Mouse (Mus musculus): Measurements from ENCODE around the gene Arpc3. TPM values are rescaled to one million over a fixed set of nuclear protein-coding genes. Genes with fewer than 3 reads are reported as not detected.

The Arpc3 gene
- 134 and 154 TPM in 2 replicates for polyA plus RNA-seq (2012; rRNA removed)

DNA sequence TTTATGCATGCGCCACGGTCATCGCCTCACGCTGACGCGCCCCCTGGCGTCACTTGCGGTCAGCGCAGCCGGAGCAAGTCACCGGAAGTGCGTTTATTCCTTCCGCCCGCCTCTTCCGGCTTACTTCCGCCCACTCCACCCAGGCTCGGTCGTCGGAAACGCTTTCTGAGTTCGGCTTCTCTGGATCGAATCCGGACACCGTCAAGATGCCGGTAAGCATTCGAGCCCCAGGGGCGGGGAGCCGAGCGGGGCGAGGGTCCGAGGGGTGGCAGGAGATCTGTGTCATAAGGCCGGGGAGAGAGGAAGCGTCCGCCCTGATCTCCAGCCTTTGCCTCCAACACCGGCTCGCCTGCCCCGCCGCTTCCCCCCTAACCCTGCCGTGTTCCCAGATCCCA, at the start of gene Arpc3:
Gene Arpc3, plus strand, starts transcription at position 93 of the 395 bp plus-strand sequence.
- H3K4me1 ChIP-seq (ENCODE audit: control insufficient read depth, insufficient read depth, insufficient read length) = peaks cover 4% of the 10 kb centered on the region

DNA sequence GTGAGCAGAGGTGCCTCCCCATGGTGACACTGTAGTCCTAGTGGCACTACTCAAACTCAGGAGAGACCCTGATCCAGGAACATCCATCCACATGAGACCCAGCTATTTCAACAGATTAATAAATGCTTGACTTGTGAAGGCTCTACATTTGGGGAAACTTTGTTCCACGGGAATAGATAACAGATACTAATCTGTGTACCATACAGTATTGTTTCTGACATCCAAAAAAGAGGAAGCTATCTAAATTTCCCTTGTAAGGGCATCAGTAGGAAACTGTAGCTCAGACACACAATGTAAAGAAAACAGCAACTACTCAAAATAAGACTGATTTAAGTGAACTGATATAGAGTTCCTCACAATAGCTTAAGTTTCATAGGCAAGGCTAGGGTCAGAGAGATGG, 48.8 kb upstream of the Arpc3 start:
- no peak for TF ChIP-seq CTCF (IDR thresholded peaks at IDR 0.05; ENCODE audit: extremely low read depth, insufficient read depth, insufficient read length, insufficient replicate concordance)
- TF ChIP-seq POLR2A (IDR thresholded peaks at IDR 0.05; ENCODE audit: low read depth, low read length) = no peak
- no peak for DNase-seq (ENCODE audit: low read depth in 1 of 2, low spot score in 2 of 2)
- Histone ChIP-seq H3K36me3 (ENCODE audit: control insufficient read depth, insufficient read depth, low read length) (no peaks in the 10 kb centered on the region), H3K27me3 (ENCODE audit: control insufficient read depth, insufficient read depth, low read length) (no peaks in the 10 kb centered on the region), H3K4me1 (ENCODE audit: control insufficient read depth, insufficient read depth, insufficient read length) (peaks cover 8% of the 10 kb centered on the region; the same call in 1 of the 2 replicates), H3K4me3 (ENCODE audit: extremely low read depth, insufficient read depth, insufficient read length) (no peak overlapping the region), H3K27ac (ENCODE audit: insufficient read depth, low read length) (peak overlapping the region; percentile 40)
- WGBS = 20% methylated on average over 1 of the region's 1 CpGs

More for the DNA sequence above, at the start of gene Arpc3:
- TF ChIP-seq CTCF (IDR thresholded peaks at IDR 0.05; ENCODE audit: extremely low read depth, insufficient read depth, insufficient read length, insufficient replicate concordance) = peak; percentile 94
- peak; percentile 64 for TF ChIP-seq POLR2A (IDR thresholded peaks at IDR 0.05; ENCODE audit: low read depth, low read length)
- Histone ChIP-seq H3K27me3 (ENCODE audit: control insufficient read depth, insufficient read depth, low read length) (no peaks in the 10 kb centered on the region), H3K4me3 (ENCODE audit: extremely low read depth, insufficient read depth, insufficient read length) (peak within 1 kb of the TSS; percentile 81), H3K27ac (ENCODE audit: insufficient read depth, low read length) (peak within 1 kb of the TSS; percentile 92), H3K36me3 (ENCODE audit: control insufficient read depth, insufficient read depth, low read length) (peaks cover 2% of the 10 kb centered on the region; the same call in 1 of the 2 replicates)
- under 1% methylated on average over 39 of the region's 39 CpGs for WGBS
- peak; percentile 86 to 88 for DNase-seq (ENCODE audit: low read depth in 1 of 2, low spot score in 2 of 2)

DNA sequence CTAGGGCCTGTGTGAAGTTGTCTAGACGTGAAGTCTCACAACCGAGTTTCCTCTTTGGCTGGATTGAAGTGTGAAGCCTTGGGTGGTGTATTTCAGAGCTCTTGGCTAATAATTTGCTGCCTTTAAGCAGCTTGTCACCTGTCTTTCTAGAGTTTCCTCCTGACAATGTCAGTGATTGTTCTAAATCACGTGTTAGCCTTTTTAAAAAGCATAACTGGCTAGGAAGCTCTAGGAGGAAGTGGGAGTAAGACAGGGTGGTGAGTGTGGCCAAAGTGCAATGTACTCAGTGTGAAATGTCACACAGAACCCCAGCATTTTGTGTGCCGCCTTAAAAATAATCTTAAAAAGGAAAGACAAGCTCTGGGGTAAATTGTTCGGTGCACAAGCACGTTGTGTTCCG, 47.9 kb upstream of the Arpc3 start:
- H3K36me3 ChIP-seq (ENCODE audit: control insufficient read depth, insufficient read depth, low read length) = no peaks in the 10 kb centered on the region
- peak overlapping the region; percentile 40 for H3K27ac ChIP-seq (ENCODE audit: insufficient read depth, low read length)
- DNase-seq (ENCODE audit: low read depth in 1 of 2, low spot score in 2 of 2) = peak in 1 of 2 experiments; percentile 28
- no peak overlapping the region for H3K4me3 ChIP-seq (ENCODE audit: extremely low read depth, insufficient read depth, insufficient read length)
- no peaks in the 10 kb centered on the region for H3K27me3 ChIP-seq (ENCODE audit: control insufficient read depth, insufficient read depth, low read length)
- no peak for TF ChIP-seq CTCF (IDR thresholded peaks at IDR 0.05; ENCODE audit: extremely low read depth, insufficient read depth, insufficient read length, insufficient replicate concordance)
- no peak for TF ChIP-seq POLR2A (IDR thresholded peaks at IDR 0.05; ENCODE audit: low read depth, low read length)
- peaks cover 8% of the 10 kb centered on the region; the same call in 1 of the 2 replicates for H3K4me1 ChIP-seq (ENCODE audit: control insufficient read depth, insufficient read depth, insufficient read length)
- WGBS = 14% methylated on average over 7 of the region's 7 CpGs

DNA sequence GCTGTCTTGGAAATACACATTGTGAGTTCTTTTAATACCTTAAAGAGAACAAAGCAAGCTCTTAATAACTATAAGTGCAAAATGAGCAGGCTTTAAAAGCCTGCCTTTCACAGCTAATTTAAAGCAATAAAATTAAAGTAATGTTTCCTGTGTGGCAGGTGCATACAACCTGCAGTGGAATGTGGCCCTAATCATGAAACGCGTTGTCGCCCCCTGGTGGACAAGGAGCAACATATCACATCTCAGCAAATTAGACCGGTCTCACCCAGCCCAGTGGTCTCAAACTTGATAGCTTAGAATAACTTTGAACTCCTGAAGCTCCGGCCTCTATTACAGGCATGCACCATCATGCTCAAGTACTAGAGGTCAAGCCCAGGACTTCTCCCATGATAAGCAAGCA, 47.4 kb upstream of the Arpc3 start:
- peaks cover 8% of the 10 kb centered on the region; the same call in 1 of the 2 replicates for H3K4me1 ChIP-seq (ENCODE audit: control insufficient read depth, insufficient read depth, insufficient read length)
- no peak overlapping the region for H3K4me3 ChIP-seq (ENCODE audit: extremely low read depth, insufficient read depth, insufficient read length)
- TF ChIP-seq POLR2A (IDR thresholded peaks at IDR 0.05; ENCODE audit: low read depth, low read length) = no peak
- TF ChIP-seq CTCF (IDR thresholded peaks at IDR 0.05; ENCODE audit: extremely low read depth, insufficient read depth, insufficient read length, insufficient replicate concordance) = peak; percentile 73; the same call in 1 of the 2 replicates
- H3K36me3 ChIP-seq (ENCODE audit: control insufficient read depth, insufficient read depth, low read length) = no peaks in the 10 kb centered on the region
- H3K27me3 ChIP-seq (ENCODE audit: control insufficient read depth, insufficient read depth, low read length) = no peaks in the 10 kb centered on the region
- peak; percentile 64 to 81 for DNase-seq (ENCODE audit: low read depth in 1 of 2, low spot score in 2 of 2)
- peak overlapping the region; percentile 40 for H3K27ac ChIP-seq (ENCODE audit: insufficient read depth, low read length)
- WGBS = 8% methylated on average over 5 of the region's 5 CpGs

DNA sequence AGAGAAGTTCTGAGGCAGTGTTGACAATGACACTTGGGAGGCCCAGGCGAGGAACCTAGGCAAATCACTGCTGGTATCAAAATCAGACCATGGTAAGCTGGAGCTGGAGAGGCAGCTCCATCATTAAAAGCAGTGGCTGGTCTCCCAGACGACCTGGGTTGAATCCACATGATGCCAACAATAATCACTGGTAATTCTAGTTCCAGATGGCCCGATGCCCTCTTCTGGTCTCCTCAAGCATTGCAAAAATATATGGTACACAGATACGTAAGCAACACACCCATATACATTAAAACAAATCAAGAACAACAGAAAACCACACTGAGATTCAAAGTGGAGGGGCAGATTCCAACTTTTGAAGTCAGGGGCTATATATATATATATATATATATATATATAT, 45.9 kb upstream of the Arpc3 start:
- 94% methylated on average over 4 of the region's 4 CpGs for WGBS
- Histone ChIP-seq H3K4me1 (ENCODE audit: control insufficient read depth, insufficient read depth, insufficient read length) (peaks cover 8% of the 10 kb centered on the region; the same call in 1 of the 2 replicates), H3K27me3 (ENCODE audit: control insufficient read depth, insufficient read depth, low read length) (no peaks in the 10 kb centered on the region), H3K4me3 (ENCODE audit: extremely low read depth, insufficient read depth, insufficient read length) (no peak overlapping the region), H3K27ac (ENCODE audit: insufficient read depth, low read length) (no peak overlapping the region), H3K36me3 (ENCODE audit: control insufficient read depth, insufficient read depth, low read length) (no peaks in the 10 kb centered on the region)
- TF ChIP-seq CTCF (IDR thresholded peaks at IDR 0.05; ENCODE audit: extremely low read depth, insufficient read depth, insufficient read length, insufficient replicate concordance) = no peak
- no peak for TF ChIP-seq POLR2A (IDR thresholded peaks at IDR 0.05; ENCODE audit: low read depth, low read length)
- DNase-seq (ENCODE audit: low read depth in 1 of 2, low spot score in 2 of 2) = no peak

DNA sequence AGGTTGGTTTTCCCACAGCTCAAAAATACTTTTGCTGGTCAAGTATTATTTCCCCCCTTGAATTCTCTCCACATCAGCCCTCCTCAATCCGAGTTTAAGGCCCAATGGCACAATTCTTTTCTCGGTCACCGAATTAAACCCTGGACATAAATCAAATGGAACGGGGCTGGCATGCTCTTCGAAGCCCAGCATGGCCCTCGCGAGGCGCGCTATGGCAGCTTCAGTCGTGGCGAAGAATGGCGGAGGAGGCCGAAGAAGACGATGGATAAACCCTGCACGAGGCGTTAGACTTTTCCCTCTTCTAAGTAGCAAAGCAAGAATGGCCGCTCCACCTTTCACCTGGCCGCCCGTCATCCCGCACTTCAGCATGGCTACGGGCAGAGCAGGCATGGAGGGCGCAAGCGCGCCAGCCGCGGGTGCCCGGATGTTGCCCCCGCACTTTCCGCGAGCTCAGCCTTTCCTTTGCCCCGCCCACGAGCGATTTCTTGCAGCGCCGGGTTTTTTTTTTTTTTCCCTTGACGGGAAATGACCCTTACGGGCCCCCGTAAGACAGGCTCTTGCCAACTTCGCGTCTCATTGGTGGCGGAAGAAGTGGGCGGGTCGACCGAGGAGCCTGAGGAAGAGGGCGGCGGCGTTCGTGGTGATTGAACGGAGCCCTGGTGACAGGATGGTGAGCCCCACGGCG, 37.7 kb upstream of the Arpc3 start, which contains the start of the genes Rad9b and Vps29:
Gene Rad9b, minus strand, starts transcription at position 427 of the 685 bp plus-strand sequence.
Gene Vps29, plus strand, starts transcription at position 563 of the 685 bp plus-strand sequence.
- TF ChIP-seq CTCF (IDR thresholded peaks at IDR 0.05; ENCODE audit: extremely low read depth, insufficient read depth, insufficient read length, insufficient replicate concordance) (no peak), POLR2A (IDR thresholded peaks at IDR 0.05; ENCODE audit: low read depth, low read length) (peak; percentile 30; the same call in 1 of the 2 replicates)
- peak within 1 kb of the TSS; percentile 76 for H3K27ac ChIP-seq (ENCODE audit: insufficient read depth, low read length)
- H3K4me1 ChIP-seq (ENCODE audit: control insufficient read depth, insufficient read depth, insufficient read length) = peaks cover 2% of the 10 kb centered on the region
- no peaks in the 10 kb centered on the region for H3K27me3 ChIP-seq (ENCODE audit: control insufficient read depth, insufficient read depth, low read length)
- no peaks in the 10 kb centered on the region; the same call in 1 of the 2 replicates for H3K36me3 ChIP-seq (ENCODE audit: control insufficient read depth, insufficient read depth, low read length)
- WGBS = under 1% methylated on average over 50 of the region's 51 CpGs
- peak; percentile 99 to 100 for DNase-seq (ENCODE audit: low read depth in 1 of 2, low spot score in 2 of 2)
- H3K4me3 ChIP-seq (ENCODE audit: extremely low read depth, insufficient read depth, insufficient read length) = peak within 1 kb of the TSS; percentile 80
